Mouse (Mus musculus) hindbrain, embryonic 15.5 days (tissue): ENCODE data around the gene Opcml. TPM values are rescaled to one million over a fixed set of nuclear protein-coding genes. Genes with fewer than 3 reads are reported as not detected.

Experiments
- ATAC-seq: fragments of 200-750 bp; cut with Nextera tagmentation; 2 replicates; pipeline ENCODE4 v1.8.0; 2017; ENCODE audit warnings: low read depth, moderate number of reproducible peaks, moderate TSS enrichment; ENCODE audit not compliant: low FRiP score
- H3K27ac ChIP-seq: fragments of 300-500 bp; sonication (generic); replicated peaks from 2 replicates; pipeline ENCODE4 v1.5.1; 2015; ENCODE audit warnings: mild to moderate bottlenecking, inconsistent platforms
- H3K27me3 ChIP-seq: fragments of 300-500 bp; sonication (generic); 2 replicates; pipeline ENCODE4 v1.6.1; 2015; ENCODE audit warnings: control low read depth, inconsistent platforms
- H3K36me3 ChIP-seq: fragments of 300-500 bp; sonication (generic); 2 replicates; pipeline ENCODE4 v1.6.1; 2015; ENCODE audit warnings: control low read depth, inconsistent platforms
- H3K4me1 ChIP-seq: fragments of 300-500 bp; sonication (generic); replicated peaks from 2 replicates; pipeline ENCODE4 v1.6.1; 2015; ENCODE audit warnings: control low read depth, inconsistent platforms
- H3K4me2 ChIP-seq: fragments of 300-500 bp; sonication (generic); 2 replicates; pipeline ENCODE4 v1.6.1; 2015; ENCODE audit warnings: moderate library complexity, mild to moderate bottlenecking, inconsistent platforms
- H3K4me3 ChIP-seq: fragments of 300-500 bp; sonication (generic); 2 replicates; pipeline ENCODE4 v1.5.1; 2015; ENCODE audit warnings: mild to moderate bottlenecking, inconsistent platforms
- H3K9ac ChIP-seq: fragments of 300-500 bp; sonication (generic); 2 replicates; pipeline ENCODE4 v1.6.1; 2015; ENCODE audit warnings: inconsistent platforms
- H3K9me3 ChIP-seq: fragments of 300-500 bp; sonication (generic); 2 replicates; pipeline ENCODE4 v1.6.1; 2016; ENCODE audit warnings: control low read depth, inconsistent platforms
- WGBS: fragments of 180-500 bp; shearing (Covaris S2); methylation state at CpG from one replicate; pipeline ENCODE4 v1.1.7; 2015; 5-methylcytosine and 5-hydroxymethylcytosine counted together
- polyA plus RNA-seq: library from polyadenylated mRNA; unstranded; fragments of >200 nt; fragmentation: Nextera tagmentation; extraction: Ambion mirVana; gene quantifications from 2 replicates; pipeline ENCODE4 v1.2.1, GENCODE M21; 2015

Opcml gene
- polyA plus RNA-seq, 1 experiment from 2014 or later: 41.8 TPM

DNA sequence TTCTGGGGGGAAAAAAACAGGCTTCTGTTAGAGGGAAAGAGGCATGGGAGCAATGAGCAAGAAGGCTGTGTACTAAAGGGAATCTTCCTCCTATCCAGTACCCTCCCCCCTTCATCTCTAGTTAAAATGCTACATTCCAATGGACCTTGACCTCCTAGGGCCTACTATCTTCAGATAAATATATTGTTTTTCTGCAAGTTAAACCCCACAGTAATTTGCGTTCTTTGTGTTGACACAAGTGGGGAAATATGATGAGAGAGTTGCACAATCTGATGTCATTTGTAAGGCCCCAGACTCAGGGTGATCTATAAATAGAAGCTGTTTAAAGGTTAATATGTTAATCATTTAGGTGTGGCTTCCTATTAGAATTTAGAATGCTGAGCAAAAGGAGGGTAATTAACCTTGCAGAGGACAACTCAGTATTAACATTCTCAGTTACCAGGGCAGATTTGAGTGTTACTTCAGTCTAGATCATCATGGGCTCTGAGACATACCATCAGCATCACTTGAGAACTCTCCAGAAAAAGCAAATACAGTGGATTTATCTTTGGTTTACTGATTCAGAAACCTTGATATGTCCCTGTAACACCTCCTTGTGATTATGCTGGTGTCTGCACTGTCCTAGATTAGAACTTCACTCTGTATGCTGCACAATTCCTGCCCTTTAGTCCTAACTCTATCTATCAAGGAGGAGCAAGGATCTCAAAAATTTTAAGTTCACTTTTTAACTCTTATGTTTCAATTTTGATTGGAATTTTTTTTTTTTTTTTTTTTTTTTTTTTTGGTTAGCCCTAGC lies 762.0 kb downstream of the Opcml start:
- Histone ChIP-seq H3K4me1 (peaks cover 4% of the 10 kb centered on the region; the same call in 1 of the 2 replicates), H3K36me3 (no peaks in the 10 kb centered on the region), H3K27me3 (no peaks in the 10 kb centered on the region), H3K9me3 (no peaks in the 10 kb centered on the region), H3K27ac (no peak overlapping the region), H3K9ac (no peak overlapping the region), H3K4me3 (no peak overlapping the region), H3K4me2 (no peak overlapping the region)
- ATAC-seq: no peak
- WGBS: 81% methylated on average over 1 of the region's 1 CpGs

DNA sequence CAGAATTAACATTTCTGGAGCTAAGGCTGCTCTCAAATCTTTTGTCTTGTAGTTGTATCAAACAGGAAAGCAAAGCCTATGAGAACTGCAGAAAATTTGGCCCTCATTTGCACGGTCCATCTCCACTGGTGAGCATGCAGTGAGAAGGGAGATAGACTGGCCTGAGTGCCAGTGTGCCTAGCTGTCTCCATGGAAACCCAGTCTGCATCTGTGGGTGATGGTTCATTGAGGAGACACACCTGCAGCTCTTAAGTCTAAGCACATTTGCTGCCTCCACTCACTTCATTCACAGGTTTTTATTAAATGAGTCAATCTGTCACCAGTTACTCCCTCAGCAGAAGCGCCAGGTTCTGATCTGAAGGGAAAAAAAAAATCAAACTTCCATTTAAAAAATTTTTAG lies 768.1 kb downstream of the Opcml start:
- no peak for ATAC-seq
- Histone ChIP-seq H3K27ac (no peak overlapping the region), H3K9me3 (no peaks in the 10 kb centered on the region), H3K36me3 (no peaks in the 10 kb centered on the region), H3K4me3 (no peak overlapping the region), H3K4me1 (0 out of 2 replicates have a peak, but pooled peaks cover 3% of the 10 kb centered on the region), H3K27me3 (no peaks in the 10 kb centered on the region), H3K4me2 (no peak overlapping the region), H3K9ac (no peak overlapping the region)
- 73% methylated on average over 2 of the region's 2 CpGs for WGBS

DNA sequence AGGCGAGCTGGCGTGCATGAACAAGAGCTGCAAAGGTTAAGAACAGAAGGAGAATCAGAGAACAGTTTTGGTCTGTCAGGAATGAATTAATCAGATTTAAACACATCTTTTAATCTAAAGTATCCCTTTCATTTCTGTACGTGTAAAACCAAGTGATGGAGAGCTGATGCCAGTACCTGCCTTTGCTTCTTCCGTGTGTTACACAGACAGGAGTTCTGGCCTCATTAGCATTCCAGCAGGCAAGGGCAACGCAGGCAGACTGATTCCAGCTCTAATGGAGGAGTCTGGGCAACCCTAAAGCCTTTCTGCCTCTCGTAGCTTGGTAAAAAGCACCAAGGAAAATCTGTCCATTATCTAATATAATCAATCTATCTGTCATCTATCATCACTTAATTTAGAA lies 771.2 kb downstream of the Opcml start:
- H3K4me2 ChIP-seq: no peak overlapping the region
- no peak overlapping the region for H3K4me3 ChIP-seq
- H3K36me3 ChIP-seq: no peaks in the 10 kb centered on the region
- no peak for ATAC-seq
- H3K9ac ChIP-seq: no peak overlapping the region
- no peaks in the 10 kb centered on the region for H3K9me3 ChIP-seq
- H3K27me3 ChIP-seq: no peaks in the 10 kb centered on the region
- 0 out of 2 replicates have a peak, but pooled peaks cover 3% of the 10 kb centered on the region for H3K4me1 ChIP-seq
- 31% methylated on average over 6 of the region's 6 CpGs for WGBS
- H3K27ac ChIP-seq: no peak overlapping the region

DNA sequence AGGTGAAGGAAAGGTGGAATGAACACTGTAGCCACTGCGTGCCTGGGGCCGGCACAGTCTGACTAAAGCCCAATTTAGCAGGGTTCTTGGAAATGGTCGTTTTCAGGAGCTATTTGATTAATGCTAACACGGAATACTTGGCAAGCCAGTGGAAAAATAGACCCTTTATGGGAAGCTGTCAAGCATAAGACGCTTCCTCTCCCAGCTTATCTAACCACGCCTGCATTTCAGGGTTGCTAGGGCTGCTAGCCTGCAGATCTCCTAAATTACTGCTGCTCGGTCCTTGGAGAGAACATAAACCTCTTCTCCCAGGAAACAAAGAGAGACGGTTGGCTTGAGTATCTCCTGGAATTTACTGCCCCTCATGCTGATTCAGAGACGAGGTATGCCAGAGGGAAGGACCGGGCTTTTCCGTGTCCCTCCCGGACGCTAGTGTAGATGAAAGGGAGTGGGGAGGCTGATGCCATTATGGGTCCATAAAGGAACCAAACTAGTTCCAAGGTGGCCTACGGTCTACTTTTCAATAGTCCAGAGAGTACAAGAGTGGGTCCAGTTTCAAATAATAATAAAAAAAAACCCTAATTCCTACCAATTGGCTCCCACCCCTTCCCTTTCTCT lies 772.6 kb downstream of the Opcml start:
- WGBS: 53% methylated on average over 14 of the region's 14 CpGs
- Histone ChIP-seq H3K27me3 (no peaks in the 10 kb centered on the region), H3K4me1 (0 out of 2 replicates have a peak, but pooled peaks cover 3% of the 10 kb centered on the region), H3K4me2 (no peak overlapping the region), H3K27ac (no peak overlapping the region), H3K9me3 (no peaks in the 10 kb centered on the region), H3K36me3 (no peaks in the 10 kb centered on the region), H3K9ac (no peak overlapping the region), H3K4me3 (no peak overlapping the region)
- no peak for ATAC-seq

DNA sequence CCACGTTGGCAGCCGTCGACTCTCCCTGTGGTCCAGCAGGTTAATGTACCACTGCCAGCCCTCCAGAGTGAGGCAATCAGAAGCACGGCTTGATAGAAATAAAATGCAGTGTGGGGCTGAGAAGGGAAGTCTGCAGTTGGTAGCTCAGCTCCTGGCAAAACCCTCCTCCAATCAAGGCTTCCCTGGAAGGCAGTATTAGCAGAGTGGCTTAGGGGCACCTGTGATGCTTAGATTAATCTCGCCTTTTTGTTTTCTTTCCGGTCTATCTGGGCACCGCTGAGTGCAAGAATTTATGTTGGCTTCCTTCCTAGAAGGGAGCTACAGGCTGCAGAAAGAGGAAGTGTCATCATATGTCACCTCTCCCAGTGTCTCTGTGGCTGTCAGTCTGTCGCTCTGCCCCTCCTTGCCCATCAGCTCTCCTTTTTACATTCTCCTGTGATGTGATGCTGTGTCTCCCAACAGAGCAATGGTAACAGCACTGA lies 778.5 kb downstream of the Opcml start:
- H3K4me3 ChIP-seq: no peak overlapping the region
- H3K9ac ChIP-seq: no peak overlapping the region
- H3K27ac ChIP-seq: peak overlapping the region; percentile 7; the same call in 1 of the 2 replicates
- no peaks in the 10 kb centered on the region for H3K9me3 ChIP-seq
- ATAC-seq: peak; percentile 66; the same call in 1 of the 2 replicates
- H3K27me3 ChIP-seq: no peaks in the 10 kb centered on the region
- H3K4me1 ChIP-seq: peaks cover 16% of the 10 kb centered on the region
- no peaks in the 10 kb centered on the region for H3K36me3 ChIP-seq
- WGBS: 26% methylated on average over 8 of the region's 8 CpGs
- H3K4me2 ChIP-seq: no peak overlapping the region

DNA sequence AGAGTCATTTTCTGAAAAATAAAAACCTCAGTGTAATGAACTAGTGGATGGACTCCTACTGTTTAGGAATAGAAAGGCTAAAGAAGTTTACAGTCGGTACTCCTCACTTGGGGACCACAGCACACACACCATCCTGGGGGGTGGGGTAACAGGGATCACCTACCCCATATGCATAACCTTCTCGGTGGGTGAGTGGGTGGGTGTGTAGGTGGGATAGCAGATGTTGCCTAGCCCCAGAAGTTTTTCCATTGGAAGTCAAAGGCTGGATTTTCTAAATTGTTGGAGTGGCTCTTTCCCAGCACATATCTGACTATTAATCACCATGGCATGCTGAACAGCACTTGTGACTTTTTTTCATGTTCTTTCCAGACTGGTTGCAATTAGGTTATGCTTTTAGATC lies 779.2 kb downstream of the Opcml start:
- ATAC-seq: no peak
- Histone ChIP-seq H3K27me3 (no peaks in the 10 kb centered on the region), H3K9ac (no peak overlapping the region), H3K4me1 (peaks cover 16% of the 10 kb centered on the region), H3K9me3 (no peaks in the 10 kb centered on the region), H3K27ac (no peak overlapping the region), H3K4me2 (no peak overlapping the region), H3K4me3 (no peak overlapping the region), H3K36me3 (no peaks in the 10 kb centered on the region)
- WGBS: 55% methylated on average over 2 of the region's 2 CpGs

DNA sequence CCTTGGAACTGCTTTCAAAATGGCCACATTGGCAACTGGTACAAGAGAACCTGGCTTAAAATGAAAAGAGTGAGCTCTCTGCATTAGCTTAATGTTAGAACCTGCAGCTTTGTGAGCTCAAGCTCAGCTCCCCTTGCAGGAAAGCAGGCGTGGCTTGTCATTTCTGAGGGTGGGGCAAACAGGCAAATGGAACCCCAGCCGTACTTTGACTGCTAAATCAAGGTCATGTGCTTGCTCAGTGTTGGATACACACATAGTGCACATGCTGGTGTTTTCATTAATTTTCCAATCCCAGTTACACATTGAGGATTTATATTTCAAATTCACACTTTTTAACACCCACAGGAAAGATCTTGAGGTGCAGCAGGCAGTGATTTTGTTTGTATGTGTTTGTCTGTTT lies 781.1 kb downstream of the Opcml start:
- no peak overlapping the region for H3K9ac ChIP-seq

DNA sequence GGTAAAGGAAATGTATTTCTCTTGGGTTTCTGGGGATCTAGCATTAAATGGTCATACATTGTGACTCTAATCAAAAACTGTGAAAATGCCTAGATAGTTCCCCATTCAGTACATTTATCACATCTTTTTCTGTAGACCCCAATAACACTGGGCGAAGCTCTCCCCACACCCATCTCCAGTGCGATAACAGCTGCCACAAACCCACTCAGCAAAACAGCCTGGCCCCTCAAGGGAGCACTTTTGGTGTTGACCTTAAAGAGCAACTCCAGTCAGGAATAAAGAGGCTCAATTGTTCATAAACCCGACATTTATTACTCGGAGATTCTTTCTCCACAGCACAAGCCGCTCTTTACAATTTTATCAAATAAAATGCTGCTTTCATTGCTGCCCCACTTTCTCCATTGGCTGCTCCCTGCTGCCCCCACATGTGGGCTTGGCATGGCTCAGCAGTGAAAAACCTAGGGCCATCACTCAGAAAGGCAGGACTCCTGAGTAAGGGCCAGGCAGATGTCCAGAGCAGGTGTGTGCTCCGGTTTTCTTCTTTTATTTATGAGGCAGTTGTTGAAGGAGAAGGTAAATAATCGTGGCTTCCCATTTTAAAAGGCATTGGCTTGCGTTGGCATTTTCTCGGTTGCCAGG lies 781.7 kb downstream of the Opcml start:
- no peak for ATAC-seq
- 69% methylated on average over 9 of the region's 9 CpGs for WGBS
- H3K27ac ChIP-seq: no peak overlapping the region

More for the DNA sequence above, 781.1 kb downstream of the Opcml start:
- peaks cover 16% of the 10 kb centered on the region for H3K4me1 ChIP-seq
- no peaks in the 10 kb centered on the region for H3K36me3 ChIP-seq
- no peak overlapping the region for H3K4me2 ChIP-seq
- H3K27me3 ChIP-seq: no peaks in the 10 kb centered on the region
- no peak overlapping the region for H3K4me3 ChIP-seq
- H3K27ac ChIP-seq: no peak overlapping the region
- ATAC-seq: no peak
- H3K9me3 ChIP-seq: no peaks in the 10 kb centered on the region
- 66% methylated on average over 2 of the region's 2 CpGs for WGBS

DNA sequence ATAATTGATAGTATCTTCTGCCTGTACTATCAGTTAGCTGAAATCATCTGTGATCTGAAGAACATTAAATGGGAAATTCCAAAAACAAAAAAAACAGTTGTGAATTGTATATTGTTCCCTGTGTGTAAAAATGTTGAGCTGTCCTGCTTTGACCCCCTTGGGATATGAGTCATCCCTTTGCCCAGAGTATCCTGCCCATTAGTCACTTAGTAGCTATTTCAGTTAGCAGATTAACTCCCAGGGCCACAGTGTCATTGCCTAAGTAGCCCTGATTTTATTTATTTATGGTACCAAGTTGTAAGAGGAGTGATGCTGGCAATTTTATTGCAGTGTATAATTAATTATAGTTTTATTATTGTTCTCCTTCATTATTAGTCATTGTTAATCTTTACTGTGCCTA lies 788.2 kb downstream of the Opcml start:
- H3K4me1 ChIP-seq: no peaks in the 10 kb centered on the region
- no peak overlapping the region for H3K9ac ChIP-seq
- no peaks in the 10 kb centered on the region for H3K36me3 ChIP-seq
- no peak overlapping the region for H3K4me3 ChIP-seq
- H3K27me3 ChIP-seq: no peaks in the 10 kb centered on the region
- H3K27ac ChIP-seq: no peak overlapping the region
- no peak for ATAC-seq
- no peak overlapping the region for H3K4me2 ChIP-seq
- H3K9me3 ChIP-seq: no peaks in the 10 kb centered on the region

More for the DNA sequence above, 781.7 kb downstream of the Opcml start:
- Histone ChIP-seq H3K9me3 (no peaks in the 10 kb centered on the region), H3K27me3 (no peaks in the 10 kb centered on the region), H3K9ac (no peak overlapping the region), H3K4me3 (no peak overlapping the region), H3K4me2 (no peak overlapping the region), H3K4me1 (peaks cover 16% of the 10 kb centered on the region), H3K36me3 (no peaks in the 10 kb centered on the region)

DNA sequence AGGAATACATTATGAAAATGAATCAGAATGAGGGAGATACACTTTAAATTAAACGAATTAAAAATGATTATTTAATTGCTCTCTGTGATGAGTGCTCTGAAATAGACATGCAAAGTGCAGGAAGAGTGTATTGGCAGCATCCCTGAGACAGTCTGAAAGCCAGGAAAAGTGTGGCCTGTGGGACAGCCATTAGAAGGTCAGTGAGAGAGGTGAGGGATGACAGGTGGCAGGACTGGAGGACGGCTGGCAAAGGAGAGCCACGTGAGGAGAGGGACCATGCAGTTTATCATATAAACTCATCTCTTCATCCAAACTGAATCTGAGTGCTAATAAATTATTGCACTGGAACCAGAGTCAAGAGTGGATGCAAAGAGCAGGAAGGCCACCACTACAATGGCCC lies 796.7 kb downstream of the Opcml start:
- H3K4me1 ChIP-seq: no peaks in the 10 kb centered on the region
- 71% methylated on average over 3 of the region's 3 CpGs for WGBS
- H3K36me3 ChIP-seq: no peaks in the 10 kb centered on the region
- ATAC-seq: no peak
- H3K27me3 ChIP-seq: no peaks in the 10 kb centered on the region
- no peak overlapping the region for H3K4me3 ChIP-seq
- no peaks in the 10 kb centered on the region for H3K9me3 ChIP-seq
- no peak overlapping the region for H3K4me2 ChIP-seq
- H3K27ac ChIP-seq: no peak overlapping the region
- no peak overlapping the region for H3K9ac ChIP-seq

DNA sequence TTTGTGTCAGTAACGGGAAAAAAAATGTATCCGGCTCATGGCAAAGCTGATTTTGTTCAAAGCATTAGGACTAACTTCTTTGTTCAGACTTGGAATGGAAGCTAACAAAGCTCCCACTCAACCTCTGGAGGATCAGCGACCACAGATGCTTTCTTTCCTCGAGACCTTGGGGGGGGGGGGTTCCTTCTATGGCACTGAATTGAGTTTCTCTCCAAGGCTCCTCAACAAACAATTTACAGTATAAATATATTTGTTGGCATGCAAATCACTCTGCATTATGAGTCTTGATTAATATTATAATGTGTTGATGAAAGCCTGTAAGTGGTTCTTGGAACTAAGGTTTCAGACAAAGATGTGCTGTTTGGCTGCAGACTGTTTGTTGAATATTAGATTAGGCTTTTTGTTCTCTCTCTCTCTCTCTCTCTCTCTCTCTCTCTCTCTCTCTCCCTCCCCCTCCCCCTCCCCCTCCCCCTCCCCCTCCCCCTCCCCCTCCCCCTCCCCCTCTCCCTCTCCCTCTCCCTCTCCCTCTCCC lies 797.3 kb downstream of the Opcml start:
- 64% methylated on average over 4 of the region's 4 CpGs for WGBS
- Histone ChIP-seq H3K4me2 (no peak overlapping the region), H3K9ac (no peak overlapping the region), H3K4me1 (no peaks in the 10 kb centered on the region), H3K36me3 (no peaks in the 10 kb centered on the region), H3K9me3 (no peaks in the 10 kb centered on the region), H3K27ac (no peak overlapping the region), H3K27me3 (no peaks in the 10 kb centered on the region), H3K4me3 (no peak overlapping the region)
- no peak for ATAC-seq

DNA sequence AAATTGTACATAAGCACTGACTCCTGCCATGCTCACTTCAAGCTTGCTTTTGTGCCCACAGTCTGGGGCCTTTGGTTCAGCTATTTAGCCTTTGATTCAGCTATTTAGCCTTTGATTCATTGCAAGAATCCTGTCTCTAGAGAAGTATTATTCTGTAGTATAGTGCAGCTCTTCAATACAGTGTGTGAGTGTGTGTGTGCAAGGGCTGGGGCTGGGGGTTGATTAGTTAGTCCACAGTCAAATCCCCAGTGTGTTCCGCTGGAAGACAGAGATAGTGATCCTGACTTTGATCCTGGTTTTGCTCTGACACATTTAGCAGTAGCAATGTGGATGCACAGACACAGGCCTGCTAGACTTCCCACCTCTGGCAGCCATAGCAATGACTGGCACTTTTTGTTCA lies 797.9 kb downstream of the Opcml start:
- no peaks in the 10 kb centered on the region for H3K4me1 ChIP-seq
- WGBS: 69% methylated on average over 1 of the region's 1 CpGs
- H3K36me3 ChIP-seq: no peaks in the 10 kb centered on the region
- H3K9ac ChIP-seq: no peak overlapping the region
- H3K4me3 ChIP-seq: no peak overlapping the region
- H3K27me3 ChIP-seq: no peaks in the 10 kb centered on the region
- no peak overlapping the region for H3K27ac ChIP-seq
- H3K4me2 ChIP-seq: no peak overlapping the region
- ATAC-seq: no peak
- H3K9me3 ChIP-seq: no peaks in the 10 kb centered on the region
